Mouse (Mus musculus): ENCODE data around the gene Dgkk. TPM values are rescaled to one million over a fixed set of nuclear protein-coding genes. Genes with fewer than 3 reads are reported as not detected.
"Not testable (repeated sequence)": the region's sequence is repeated elsewhere in the genome, so short reads cannot be mapped to it uniquely, and the experiment has no call there.

Gene Dgkk
- polyA plus RNA-seq, 1 experiment from 2014 or later: 3.0 TPM

- Histone ChIP-seq H3K36me3 (no peaks in the 10 kb centered on the region), H3K9ac (replicated peaks) (no peak overlapping the region), H3K27ac (replicated peaks) (no peak overlapping the region), H3K4me1 (no peaks in the 10 kb centered on the region), H3K4me2 (no peak overlapping the region), H3K4me3 (replicated peaks) (no peak overlapping the region), H3K27me3 (replicated peaks) (no peaks in the 10 kb centered on the region), H3K9me3 (replicated peaks) (no peaks in the 10 kb centered on the region)
- ATAC-seq (ENCODE audit: low FRiP score): no peak
- WGBS: 91% methylated on average over 5 of the region's 5 CpGs
These were observed 143.1 kb downstream of the Dgkk start for GRCm38 (mm10) chrX:6922165-6922564.

- H3K9ac ChIP-seq (replicated peaks): no peak overlapping the region
- H3K4me2 ChIP-seq: no peak overlapping the region
- H3K27ac ChIP-seq (replicated peaks): no peak overlapping the region
- no peaks in the 10 kb centered on the region for H3K36me3 ChIP-seq
- WGBS: 84% methylated on average over 4 of the region's 4 CpGs
- no peak for ATAC-seq (ENCODE audit: low FRiP score)
- no peak overlapping the region for H3K4me3 ChIP-seq (replicated peaks)
- H3K9me3 ChIP-seq (replicated peaks): no peaks in the 10 kb centered on the region
- no peaks in the 10 kb centered on the region for H3K4me1 ChIP-seq
- H3K27me3 ChIP-seq (replicated peaks): no peaks in the 10 kb centered on the region
These were observed 147.1 kb downstream of the Dgkk start for GRCm38 (mm10) chrX:6926224-6926623.

GRCm38 (mm10) chrX:6968598-6968997 lies 189.5 kb downstream of the Dgkk start:
- Histone ChIP-seq H3K27ac (replicated peaks) (no peak overlapping the region), H3K9ac (replicated peaks) (no peak overlapping the region), H3K36me3 (no peaks in the 10 kb centered on the region), H3K4me1 (no peaks in the 10 kb centered on the region), H3K9me3 (replicated peaks) (no peaks in the 10 kb centered on the region), H3K4me2 (no peak overlapping the region), H3K27me3 (replicated peaks) (no peaks in the 10 kb centered on the region), H3K4me3 (replicated peaks) (no peak overlapping the region)
- WGBS: 93% methylated on average over 3 of the region's 3 CpGs
- no peak for ATAC-seq (ENCODE audit: low FRiP score)

- Histone ChIP-seq H3K4me2 (no peak overlapping the region), H3K4me1 (no peaks in the 10 kb centered on the region), H3K9ac (replicated peaks) (no peak overlapping the region), H3K27me3 (replicated peaks) (no peaks in the 10 kb centered on the region), H3K9me3 (replicated peaks) (no peaks in the 10 kb centered on the region), H3K4me3 (replicated peaks) (no peak overlapping the region), H3K36me3 (no peaks in the 10 kb centered on the region), H3K27ac (replicated peaks) (no peak overlapping the region)
- ATAC-seq (ENCODE audit: low FRiP score): no peak
- WGBS: 64% methylated on average over 1 of the region's 1 CpGs
These were observed 192.8 kb downstream of the Dgkk start for GRCm38 (mm10) chrX:6971956-6972355.

- H3K4me2 ChIP-seq; H3K4me1 ChIP-seq; H3K36me3 ChIP-seq; H3K27ac ChIP-seq (replicated peaks); H3K4me3 ChIP-seq (replicated peaks); ATAC-seq (ENCODE audit: low FRiP score); H3K27me3 ChIP-seq (replicated peaks); H3K9me3 ChIP-seq (replicated peaks); H3K9ac ChIP-seq (replicated peaks): not testable (repeated sequence)
- WGBS: 92% methylated on average over 4 of the region's 4 CpGs
These were observed 204.8 kb downstream of the Dgkk start for GRCm38 (mm10) chrX:6983916-6984315.
